Mouse (Mus musculus) lung, postnatal 0 days (tissue): ENCODE measurements around the gene Bach2. TPM values are rescaled to one million over a fixed set of nuclear protein-coding genes. Genes with fewer than 3 reads are reported as not detected.

Experiments used
- ATAC-seq: fragments of 200-750 bp; cut with Nextera tagmentation; 2 replicates; pipeline ENCODE4 v1.8.0; 2017; ENCODE audit warnings: moderate library complexity
- DNase-seq: peaks from one replicate; pipeline ENCODE4 v3.0.0-alpha.2; 2016; ENCODE audit warnings: low spot score
- H3K27ac ChIP-seq: fragments of 300-500 bp; sonication (generic); 2 replicates; pipeline ENCODE4 v1.5.1; 2014; ENCODE audit warnings: antibody characterized with exemption, mild to moderate bottlenecking, low read length, mixed read lengths
- H3K27me3 ChIP-seq: fragments of 300-500 bp; sonication (generic); replicated peaks from 2 replicates; pipeline ENCODE4 v1.6.1; 2014; ENCODE audit warnings: low read length, mixed read lengths; ENCODE audit not compliant: insufficient read depth
- H3K36me3 ChIP-seq: fragments of 300-500 bp; sonication (generic); 2 replicates; pipeline ENCODE4 v1.6.1; 2014; ENCODE audit warnings: low read length, mixed read lengths; ENCODE audit not compliant: insufficient read depth
- H3K4me1 ChIP-seq: fragments of 300-500 bp; sonication (generic); 2 replicates; pipeline ENCODE4 v1.6.1; 2014; ENCODE audit warnings: antibody characterized with exemption, low read depth, low read length, mixed read lengths; ENCODE audit not compliant: insufficient read depth
- H3K4me2 ChIP-seq: fragments of 300-500 bp; sonication (generic); replicated peaks from 2 replicates; pipeline ENCODE4 v1.6.1; 2014; ENCODE audit warnings: low read depth, mild to moderate bottlenecking, low read length, moderate library complexity, mixed read lengths
- H3K4me3 ChIP-seq: fragments of 300-500 bp; sonication (generic); 2 replicates; pipeline ENCODE4 v1.5.1; 2014; ENCODE audit warnings: low read depth, low read length
- H3K9ac ChIP-seq: fragments of 300-500 bp; sonication (generic); replicated peaks from 2 replicates; pipeline ENCODE4 v1.6.1; 2014; ENCODE audit warnings: low read depth, mild to moderate bottlenecking
- H3K9me3 ChIP-seq: fragments of 300-500 bp; sonication (generic); 2 replicates; pipeline ENCODE4 v1.6.1; 2016; ENCODE audit warnings: low read length, mixed read lengths
- CTCF ChIP-seq: IDR thresholded peaks from 2 replicates; pipeline ENCODE4 v1.5.1; 2016; ENCODE audit warnings: antibody characterized with exemption, mild to moderate bottlenecking
- EP300 ChIP-seq: IDR thresholded peaks from 2 replicates; pipeline ENCODE4 v1.6.1; 2016; ENCODE audit warnings: antibody characterized with exemption, mild to moderate bottlenecking, control low read depth
- WGBS: fragments of 180-500 bp; shearing (Covaris S2); extraction: QIAGEN DNeasy Blood & Tissue Kit; methylation state at CpG from one replicate; pipeline ENCODE4 v1.1.7; 2014; 5-methylcytosine and 5-hydroxymethylcytosine counted together
- polyA plus RNA-seq: library from polyadenylated mRNA; unstranded; fragments of >200 nt; fragmentation: Nextera tagmentation; extraction: Ambion mirVana; gene quantifications from 2 replicates; pipeline ENCODE4 v1.2.1, GENCODE M21; 2015

The Bach2 gene
- polyA plus RNA-seq, 1 experiment from 2014 or later = 8.8 TPM

- H3K4me2 ChIP-seq = no peak overlapping the region
- H3K27me3 ChIP-seq = no peaks in the 10 kb centered on the region
- no peak for TF ChIP-seq EP300
- TF ChIP-seq CTCF = no peak
- ATAC-seq (no peak), DNase-seq (no peak)
- H3K9ac ChIP-seq = no peak overlapping the region
- no peak overlapping the region for H3K4me3 ChIP-seq
- H3K4me1 ChIP-seq = no peaks in the 10 kb centered on the region; the same call in 1 of the 2 replicates
- no peaks in the 10 kb centered on the region for H3K9me3 ChIP-seq
- no peak overlapping the region for H3K27ac ChIP-seq
- 92% methylated on average over 8 of the region's 8 CpGs for WGBS
- no peaks in the 10 kb centered on the region for H3K36me3 ChIP-seq
Measured at GRCm38 (mm10) chr4:32482138-32482537, 243.5 kb downstream of the Bach2 start.

- TF ChIP-seq EP300 (no peak), CTCF (no peak)
- no peaks in the 10 kb centered on the region for H3K9me3 ChIP-seq
- no peaks in the 10 kb centered on the region for H3K27me3 ChIP-seq
- no peak overlapping the region for H3K4me3 ChIP-seq
- no peak overlapping the region for H3K27ac ChIP-seq
- H3K9ac ChIP-seq = no peak overlapping the region
- WGBS = 70% methylated on average over 8 of the region's 8 CpGs
- DNase-seq = no peak
- ATAC-seq = no peak
- H3K4me1 ChIP-seq = no peaks in the 10 kb centered on the region; the same call in 1 of the 2 replicates
- H3K36me3 ChIP-seq = no peaks in the 10 kb centered on the region
- no peak overlapping the region for H3K4me2 ChIP-seq
Measured at GRCm38 (mm10) chr4:32482936-32483335, 244.3 kb downstream of the Bach2 start.

GRCm38 (mm10) chr4:32485848-32486247, 247.2 kb downstream of the Bach2 start:
- DNase-seq = peak; percentile 24
- no peaks in the 10 kb centered on the region; the same call in 1 of the 2 replicates for H3K4me1 ChIP-seq
- TF ChIP-seq EP300 (no peak), CTCF (no peak)
- ATAC-seq = peak; percentile 28
- no peak overlapping the region; the same call in 1 of the 2 replicates for H3K4me2 ChIP-seq
- H3K9me3 ChIP-seq = no peaks in the 10 kb centered on the region
- no peak overlapping the region for H3K9ac ChIP-seq
- H3K4me3 ChIP-seq = no peak overlapping the region
- H3K27me3 ChIP-seq = no peaks in the 10 kb centered on the region
- 31% methylated on average over 5 of the region's 5 CpGs for WGBS
- no peak overlapping the region for H3K27ac ChIP-seq
- H3K36me3 ChIP-seq = no peaks in the 10 kb centered on the region

GRCm38 (mm10) chr4:32486654-32487398, 248.2 kb downstream of the Bach2 start:
- DNase-seq (peak; percentile 80), ATAC-seq (peak; percentile 71)
- 59% methylated on average over 17 of the region's 17 CpGs for WGBS
- H3K27ac ChIP-seq = no peak overlapping the region
- H3K9me3 ChIP-seq = no peaks in the 10 kb centered on the region
- H3K36me3 ChIP-seq = no peaks in the 10 kb centered on the region
- H3K4me1 ChIP-seq = peaks cover 5% of the 10 kb centered on the region; the same call in 1 of the 2 replicates
- H3K27me3 ChIP-seq = no peaks in the 10 kb centered on the region
- TF ChIP-seq CTCF = no peak
- TF ChIP-seq EP300 = no peak
- no peak overlapping the region for H3K9ac ChIP-seq
- H3K4me3 ChIP-seq = no peak overlapping the region
- peak overlapping the region; percentile 27; the same call in 1 of the 2 replicates for H3K4me2 ChIP-seq

GRCm38 (mm10) chr4:32489186-32489585, 250.6 kb downstream of the Bach2 start:
- Histone ChIP-seq H3K36me3 (no peaks in the 10 kb centered on the region), H3K27ac (no peak overlapping the region), H3K4me2 (no peak overlapping the region), H3K4me1 (peaks cover 5% of the 10 kb centered on the region; the same call in 1 of the 2 replicates), H3K27me3 (no peaks in the 10 kb centered on the region), H3K9ac (no peak overlapping the region), H3K4me3 (no peak overlapping the region), H3K9me3 (no peaks in the 10 kb centered on the region)
- 75% methylated on average over 1 of the region's 1 CpGs for WGBS
- no peak for DNase-seq
- TF ChIP-seq CTCF = no peak
- no peak for TF ChIP-seq EP300
- ATAC-seq = no peak

- Histone ChIP-seq H3K4me2 (no peak overlapping the region), H3K4me1 (peaks cover 5% of the 10 kb centered on the region; the same call in 1 of the 2 replicates), H3K27ac (no peak overlapping the region), H3K27me3 (no peaks in the 10 kb centered on the region), H3K9me3 (peaks cover 4% of the 10 kb centered on the region; the same call in 1 of the 2 replicates), H3K9ac (no peak overlapping the region), H3K4me3 (no peak overlapping the region), H3K36me3 (no peaks in the 10 kb centered on the region)
- 44% methylated on average over 8 of the region's 8 CpGs for WGBS
- TF ChIP-seq CTCF (no peak), EP300 (no peak)
- DNase-seq (peak; percentile 27), ATAC-seq (peak; percentile 63)
Measured at GRCm38 (mm10) chr4:32491176-32491575, 252.6 kb downstream of the Bach2 start.
